Mouse (Mus musculus) lung, embryonic 15.5 days (tissue): ENCODE results near the gene Acsf3. TPM values are rescaled to one million over a fixed set of nuclear protein-coding genes. Genes with fewer than 3 reads are reported as not detected.

Experiments used
- ATAC-seq: fragments of 200-750 bp; cut with Nextera tagmentation; 2 replicates; pipeline ENCODE4 v1.8.0; 2017; ENCODE audit warnings: moderate number of reproducible peaks, borderline replicate concordance; ENCODE audit not compliant: low FRiP score, low TSS enrichment; ENCODE audit errors: extremely low read depth
- H3K27ac ChIP-seq: fragments of 300-500 bp; sonication (generic); 2 replicates; pipeline ENCODE4 v1.5.1; 2015; ENCODE audit warnings: moderate library complexity, mild to moderate bottlenecking, inconsistent platforms
- H3K27me3 ChIP-seq: fragments of 300-500 bp; sonication (generic); 2 replicates; pipeline ENCODE4 v1.6.1; 2015; ENCODE audit warnings: inconsistent platforms
- H3K36me3 ChIP-seq: fragments of 300-500 bp; sonication (generic); 2 replicates; pipeline ENCODE4 v1.6.1; 2015; ENCODE audit warnings: inconsistent platforms
- H3K4me1 ChIP-seq: fragments of 300-500 bp; sonication (generic); 2 replicates; pipeline ENCODE4 v1.6.1; 2015; ENCODE audit warnings: inconsistent platforms
- H3K4me2 ChIP-seq: fragments of 300-500 bp; sonication (generic); 2 replicates; pipeline ENCODE4 v1.6.1; 2015; ENCODE audit warnings: inconsistent platforms, mild to moderate bottlenecking, moderate library complexity
- H3K4me3 ChIP-seq: fragments of 300-500 bp; sonication (generic); 2 replicates; pipeline ENCODE4 v1.5.1; 2015; ENCODE audit warnings: mild to moderate bottlenecking, inconsistent platforms
- H3K9ac ChIP-seq: fragments of 300-500 bp; sonication (generic); 2 replicates; pipeline ENCODE4 v1.6.1; 2015; ENCODE audit warnings: inconsistent platforms
- H3K9me3 ChIP-seq: fragments of 300-500 bp; sonication (generic); 2 replicates; pipeline ENCODE4 v1.6.1; 2016; ENCODE audit warnings: inconsistent platforms
- WGBS: fragments of 180-500 bp; shearing (Covaris S2); methylation state at CpG from one replicate; pipeline ENCODE4 v1.1.7; 2015; 5-methylcytosine and 5-hydroxymethylcytosine counted together
- polyA plus RNA-seq: library from polyadenylated mRNA; unstranded; fragments of >200 nt; fragmentation: Nextera tagmentation; extraction: Ambion mirVana; gene quantifications from 2 replicates; pipeline ENCODE4 v1.2.1, GENCODE M21; 2015

The Acsf3 gene
- polyA plus RNA-seq, 1 experiment from 2014 or later: 18.6 TPM

DNA sequence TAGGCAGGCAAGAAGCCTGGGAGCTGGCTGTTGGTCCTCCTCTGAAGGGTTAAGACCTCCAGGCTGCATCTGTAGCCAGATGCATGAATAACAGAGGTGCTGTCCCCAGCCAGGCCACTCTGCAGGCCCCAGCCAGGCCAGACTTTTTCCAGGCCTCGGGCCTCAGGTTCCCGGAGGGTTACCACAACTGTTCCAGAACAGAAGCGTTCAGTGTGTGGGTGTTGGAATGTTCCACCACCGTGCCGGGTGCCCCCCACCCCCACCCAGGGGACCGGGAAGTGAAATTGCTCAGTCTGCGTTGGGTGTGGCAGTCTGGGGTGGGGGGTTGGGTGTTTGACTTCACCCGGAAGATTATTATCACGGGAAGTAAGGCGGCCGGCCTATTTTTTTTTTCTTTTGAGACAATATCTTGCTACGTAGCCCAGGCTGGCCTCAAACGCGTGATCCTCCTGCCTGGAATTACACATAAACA, 12.0 kb upstream of the Acsf3 start:
- Histone ChIP-seq H3K4me1 (peaks cover 10% of the 10 kb centered on the region; the same call in 1 of the 2 replicates), H3K27ac (no peak overlapping the region), H3K9ac (no peak overlapping the region), H3K4me3 (no peak overlapping the region), H3K9me3 (no peaks in the 10 kb centered on the region), H3K36me3 (no peaks in the 10 kb centered on the region), H3K27me3 (peaks cover 7% of the 10 kb centered on the region; the same call in 1 of the 2 replicates), H3K4me2 (no peak overlapping the region)
- WGBS: 66% methylated on average over 14 of the region's 14 CpGs
- no peak for ATAC-seq

DNA sequence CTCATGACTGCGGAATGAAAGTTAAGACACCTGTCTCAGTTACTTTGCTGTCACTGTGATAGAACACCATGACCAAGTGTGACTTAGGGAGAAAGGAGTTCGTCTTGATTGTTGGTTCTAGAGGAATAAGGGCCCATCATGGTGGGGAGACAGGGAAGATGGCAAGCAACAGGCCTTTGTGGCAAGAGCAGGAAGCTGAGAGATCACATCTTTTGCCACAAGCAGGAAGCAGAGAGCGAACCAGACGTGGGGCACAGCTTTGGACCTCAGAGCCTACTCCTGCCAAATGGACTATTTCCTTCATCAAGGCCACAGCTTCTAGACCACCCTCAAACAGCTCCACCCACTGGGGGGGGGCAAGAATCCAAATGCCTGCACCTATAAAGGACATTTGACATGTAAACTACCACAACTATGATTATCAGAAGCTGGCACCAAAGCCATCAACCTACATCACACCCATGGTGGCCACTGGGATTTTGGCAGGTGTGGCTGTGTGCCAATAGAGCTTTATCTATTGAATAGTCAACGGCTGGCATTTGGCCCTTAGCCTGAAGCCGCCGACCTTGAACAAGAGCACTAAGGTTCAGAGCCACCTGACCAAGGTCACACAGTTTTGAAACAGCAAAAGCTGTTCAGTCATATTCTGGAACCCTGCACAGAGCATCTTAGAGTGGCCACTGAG, 10.4 kb upstream of the Acsf3 start:
- H3K4me2 ChIP-seq: no peak overlapping the region
- peaks cover 7% of the 10 kb centered on the region; the same call in 1 of the 2 replicates for H3K4me1 ChIP-seq
- no peak overlapping the region for H3K9ac ChIP-seq
- H3K27me3 ChIP-seq: peaks cover 7% of the 10 kb centered on the region; the same call in 1 of the 2 replicates
- H3K9me3 ChIP-seq: no peaks in the 10 kb centered on the region
- H3K27ac ChIP-seq: no peak overlapping the region
- WGBS: 74% methylated on average over 7 of the region's 7 CpGs
- no peak for ATAC-seq
- no peak overlapping the region for H3K4me3 ChIP-seq
- H3K36me3 ChIP-seq: no peaks in the 10 kb centered on the region

DNA sequence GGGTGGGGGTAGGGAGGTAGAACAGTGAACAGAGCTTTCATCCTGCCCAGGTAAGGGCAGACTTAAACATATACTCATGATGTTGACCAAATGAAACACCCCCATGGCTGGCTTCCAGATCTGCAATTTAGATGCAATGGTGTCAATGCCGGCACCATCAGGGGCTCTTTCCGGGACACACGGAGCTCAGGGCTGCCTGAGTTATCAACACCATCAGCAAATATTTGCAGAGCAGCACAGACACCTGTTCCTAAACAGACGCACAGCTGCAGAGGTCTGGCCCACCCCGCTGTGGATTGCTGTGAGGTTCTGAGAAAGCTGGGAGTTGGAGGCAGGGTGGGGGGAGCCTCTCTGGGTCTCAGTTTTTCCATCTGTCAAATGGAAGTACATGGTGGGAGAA, 9.1 kb upstream of the Acsf3 start:
- Histone ChIP-seq H3K4me2 (no peak overlapping the region), H3K27me3 (peaks cover 2% of the 10 kb centered on the region; the same call in 1 of the 2 replicates), H3K9me3 (no peaks in the 10 kb centered on the region), H3K9ac (no peak overlapping the region), H3K4me1 (no peaks in the 10 kb centered on the region), H3K27ac (no peak overlapping the region), H3K4me3 (no peak overlapping the region), H3K36me3 (no peaks in the 10 kb centered on the region)
- ATAC-seq: no peak
- 20% methylated on average over 5 of the region's 5 CpGs for WGBS

DNA sequence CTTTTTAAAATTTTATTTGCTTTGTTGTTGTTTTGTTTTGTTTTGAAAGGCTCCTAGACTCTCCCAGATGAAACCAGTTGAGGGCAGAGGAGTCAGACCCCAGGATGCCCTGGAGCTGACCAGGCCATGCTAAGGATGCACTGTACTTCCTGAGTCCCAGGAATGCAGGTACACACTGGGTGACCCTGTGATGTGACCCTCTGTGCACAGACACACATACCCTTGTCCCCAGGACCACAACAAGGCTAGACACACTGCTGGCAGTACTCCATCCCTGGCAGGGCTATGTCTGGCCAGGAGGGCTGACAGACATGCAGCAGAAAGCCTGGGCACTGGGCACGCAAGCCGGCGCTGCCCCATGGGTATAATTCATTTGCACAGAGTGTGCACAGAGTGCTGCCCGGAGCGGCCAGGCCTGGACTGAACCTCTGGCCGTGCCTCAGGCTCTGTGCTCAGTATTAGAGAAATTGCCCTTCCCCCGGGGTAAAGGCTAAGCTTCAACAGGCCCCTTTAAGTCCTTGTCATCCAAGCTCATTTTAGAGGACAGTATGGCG, 8.6 kb upstream of the Acsf3 start:
- no peaks in the 10 kb centered on the region for H3K36me3 ChIP-seq
- H3K4me1 ChIP-seq: no peaks in the 10 kb centered on the region
- H3K27ac ChIP-seq: no peak overlapping the region
- H3K27me3 ChIP-seq: no peaks in the 10 kb centered on the region
- H3K4me3 ChIP-seq: no peak overlapping the region
- no peak for ATAC-seq
- H3K9me3 ChIP-seq: no peaks in the 10 kb centered on the region
- H3K9ac ChIP-seq: no peak overlapping the region
- 71% methylated on average over 8 of the region's 8 CpGs for WGBS
- H3K4me2 ChIP-seq: no peak overlapping the region

DNA sequence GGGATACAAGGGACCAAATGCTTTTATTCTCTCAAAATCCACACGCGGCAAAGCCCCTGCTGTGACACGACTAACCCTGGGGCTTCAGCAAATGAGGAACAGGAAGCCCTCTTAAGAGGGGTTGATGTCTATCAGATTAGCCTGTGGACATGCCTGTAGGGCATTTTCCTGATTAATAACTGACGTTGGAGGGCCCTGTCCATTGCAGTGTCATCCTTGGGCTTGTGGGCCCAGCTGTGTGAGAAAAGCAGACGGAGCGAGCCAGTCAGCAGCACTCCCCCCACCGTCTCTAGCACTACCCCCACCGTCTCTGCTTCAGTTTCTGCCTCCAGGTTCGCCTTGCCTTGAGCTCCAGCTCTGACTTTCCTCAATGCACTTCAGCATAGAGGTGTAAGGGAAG, 8.1 kb upstream of the Acsf3 start:
- WGBS: 41% methylated on average over 9 of the region's 9 CpGs
- H3K27me3 ChIP-seq: no peaks in the 10 kb centered on the region
- no peak for ATAC-seq

DNA sequence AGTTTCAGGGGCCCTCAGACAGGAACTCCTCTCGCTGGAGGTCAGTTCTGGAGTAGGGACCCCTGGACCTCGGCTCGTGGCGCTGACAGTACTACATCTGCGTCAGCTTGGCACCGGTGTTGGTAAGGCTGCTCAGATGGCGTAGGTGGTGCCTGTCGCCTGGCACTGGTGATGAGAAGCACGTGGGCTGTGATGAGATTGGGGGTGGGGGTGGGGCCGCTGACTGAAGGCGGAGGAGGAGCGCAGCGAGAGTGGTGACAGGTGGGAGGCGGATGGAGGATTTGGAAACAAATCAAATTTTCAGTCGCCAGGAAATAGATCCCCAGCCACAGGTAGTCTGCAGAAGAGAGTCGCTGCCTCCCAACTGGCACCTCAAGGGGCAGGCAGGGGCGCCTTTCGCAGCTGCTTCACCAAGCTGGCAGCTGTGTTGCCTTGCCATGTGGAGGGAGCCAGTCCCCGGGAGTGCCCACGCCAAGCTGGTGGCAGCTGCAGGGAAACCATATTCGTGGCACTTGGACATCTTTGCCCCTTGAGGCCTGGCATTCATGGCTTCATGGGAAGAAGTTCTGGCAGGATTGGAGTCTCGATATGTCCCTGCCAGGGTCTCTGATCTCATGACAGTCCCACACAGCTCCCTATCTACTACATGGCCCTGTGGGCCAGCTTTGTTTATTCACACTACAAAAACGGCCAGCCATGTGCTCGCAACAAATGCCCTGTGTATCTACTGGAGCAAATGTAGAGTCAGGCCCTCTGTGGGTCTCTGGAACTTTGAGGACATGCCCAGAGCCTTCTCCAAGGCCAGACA, 5.8 kb upstream of the Acsf3 start:
- Histone ChIP-seq H3K36me3 (no peaks in the 10 kb centered on the region), H3K27ac (no peak overlapping the region), H3K9ac (no peak overlapping the region), H3K9me3 (no peaks in the 10 kb centered on the region), H3K4me3 (no peak overlapping the region), H3K27me3 (no peaks in the 10 kb centered on the region), H3K4me2 (no peak overlapping the region), H3K4me1 (no peaks in the 10 kb centered on the region)
- ATAC-seq: no peak
- WGBS: 44% methylated on average over 24 of the region's 24 CpGs

More for the DNA sequence above, 8.1 kb upstream of the Acsf3 start:
- H3K36me3 ChIP-seq: no peaks in the 10 kb centered on the region
- no peak overlapping the region for H3K4me3 ChIP-seq
- H3K9me3 ChIP-seq: no peaks in the 10 kb centered on the region
- no peaks in the 10 kb centered on the region for H3K4me1 ChIP-seq
- H3K27ac ChIP-seq: no peak overlapping the region
- no peak overlapping the region for H3K4me2 ChIP-seq
- H3K9ac ChIP-seq: no peak overlapping the region

DNA sequence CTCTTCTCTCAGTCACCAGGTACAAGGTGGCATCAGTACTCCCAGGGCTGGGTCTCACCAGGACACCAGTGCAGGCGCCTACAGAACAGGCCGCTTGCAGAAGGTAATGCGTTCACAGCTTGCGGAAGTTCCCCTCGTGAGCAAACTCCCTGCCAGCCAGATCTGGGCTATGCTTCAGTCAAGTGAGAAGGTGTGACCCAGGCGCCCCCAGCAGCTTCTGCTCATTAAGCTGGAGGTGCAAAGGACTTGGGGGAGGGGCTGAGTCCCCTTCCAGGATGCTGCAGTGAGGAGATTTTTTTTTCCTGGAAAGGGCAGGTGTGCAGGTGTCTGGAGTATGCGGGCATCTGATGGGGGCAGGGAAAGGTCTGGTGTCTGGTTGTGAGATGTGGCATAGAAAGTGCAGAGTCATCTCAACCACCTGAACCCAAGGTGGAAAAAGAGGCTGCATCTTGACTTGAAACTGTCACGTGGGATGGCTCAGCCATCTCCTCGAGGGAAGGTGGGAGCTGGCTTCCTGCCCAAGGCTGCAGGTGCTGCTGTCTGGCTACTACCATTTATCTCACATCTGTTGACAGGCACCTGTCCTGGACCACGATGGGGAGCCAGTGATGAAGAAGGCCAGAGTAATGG, 2.7 kb upstream of the Acsf3 start:
- no peaks in the 10 kb centered on the region for H3K27me3 ChIP-seq
- H3K36me3 ChIP-seq: no peaks in the 10 kb centered on the region
- H3K9ac ChIP-seq: no peak overlapping the region
- 19% methylated on average over 10 of the region's 10 CpGs for WGBS
- no peaks in the 10 kb centered on the region for H3K9me3 ChIP-seq
- no peak overlapping the region for H3K27ac ChIP-seq
- H3K4me1 ChIP-seq: peaks cover 7% of the 10 kb centered on the region
- H3K4me2 ChIP-seq: no peak overlapping the region
- no peak for ATAC-seq
- H3K4me3 ChIP-seq: no peak overlapping the region

DNA sequence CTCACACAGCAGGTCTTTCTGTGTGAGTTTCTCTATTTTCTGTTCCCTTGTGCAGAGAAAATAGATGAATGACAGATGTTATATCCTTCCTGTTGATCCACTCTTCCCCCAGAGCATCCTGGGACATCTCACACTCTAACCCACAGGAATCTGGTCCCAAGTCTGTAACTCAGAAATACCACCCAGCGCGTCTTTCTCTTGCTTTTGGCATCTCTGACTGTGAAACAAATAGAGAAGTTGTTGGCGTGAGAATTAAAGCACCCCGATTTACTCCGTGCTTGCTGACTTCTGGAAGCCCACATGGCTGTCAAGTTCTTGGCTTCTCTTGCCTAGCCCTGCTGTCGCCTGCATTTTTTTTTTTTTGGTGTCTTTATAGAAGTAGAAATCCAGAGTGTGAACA, 2.4 kb downstream of the Acsf3 start:
- WGBS: 85% methylated on average over 6 of the region's 6 CpGs
- Histone ChIP-seq H3K4me3 (no peak overlapping the region), H3K36me3 (peaks cover 14% of the 10 kb centered on the region; the same call in 1 of the 2 replicates), H3K27me3 (no peaks in the 10 kb centered on the region), H3K9me3 (no peaks in the 10 kb centered on the region), H3K4me2 (no peak overlapping the region), H3K4me1 (peaks cover 7% of the 10 kb centered on the region), H3K27ac (no peak overlapping the region), H3K9ac (no peak overlapping the region)
- no peak for ATAC-seq

DNA sequence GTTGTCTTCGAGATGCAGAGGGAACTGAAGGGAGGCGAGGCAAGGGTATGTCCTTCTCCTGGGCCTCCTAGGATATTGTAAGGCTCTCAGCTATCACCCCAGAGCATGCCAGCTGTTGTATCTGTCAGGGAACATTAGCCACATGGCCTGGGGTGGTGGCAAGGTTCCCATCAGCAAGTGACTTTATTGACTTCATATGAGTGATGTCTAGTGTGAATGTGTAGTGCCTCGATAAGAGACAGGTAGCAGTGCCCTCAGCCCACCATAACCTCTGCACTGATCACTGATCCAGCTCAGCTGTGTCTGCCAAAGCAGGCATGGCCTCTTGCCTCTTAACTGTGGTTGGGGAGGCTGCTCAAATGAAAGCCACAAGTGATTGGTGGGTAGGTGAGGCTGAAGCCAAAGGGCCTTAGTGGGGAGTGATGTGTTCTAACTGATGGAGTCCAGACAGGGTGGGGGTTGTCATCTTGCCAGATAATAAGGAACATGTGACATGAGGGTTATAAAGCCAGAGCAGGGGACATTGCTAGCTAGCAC, 3.5 kb downstream of the Acsf3 start:
- no peak for ATAC-seq
- 77% methylated on average over 3 of the region's 3 CpGs for WGBS
- Histone ChIP-seq H3K4me2 (no peak overlapping the region), H3K9me3 (no peaks in the 10 kb centered on the region), H3K27me3 (no peaks in the 10 kb centered on the region), H3K9ac (no peak overlapping the region), H3K4me3 (no peak overlapping the region), H3K27ac (no peak overlapping the region), H3K4me1 (peaks cover 7% of the 10 kb centered on the region), H3K36me3 (peaks cover 15% of the 10 kb centered on the region; the same call in 1 of the 2 replicates)

DNA sequence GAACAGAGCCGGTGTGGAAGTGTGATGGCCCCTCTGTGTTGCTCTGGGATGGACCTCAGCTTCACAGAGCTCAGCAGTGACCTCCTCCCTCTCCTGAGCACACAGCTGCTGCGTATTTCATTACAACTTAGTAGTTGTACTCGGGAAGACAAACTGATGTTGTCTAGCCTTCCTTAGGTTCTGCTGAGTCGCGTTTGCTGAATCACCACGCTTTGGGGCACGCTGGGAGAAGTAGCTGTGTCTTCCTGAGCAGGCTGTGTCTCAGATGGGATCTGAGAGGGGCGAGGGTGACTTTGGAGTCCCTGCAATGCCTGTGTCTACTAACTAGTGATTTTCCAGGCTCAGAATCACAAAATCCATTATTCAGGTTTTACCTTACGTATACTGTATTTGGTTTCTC, 4.0 kb downstream of the Acsf3 start:
- no peak overlapping the region for H3K4me3 ChIP-seq
- peaks cover 7% of the 10 kb centered on the region for H3K4me1 ChIP-seq
- H3K36me3 ChIP-seq: peaks cover 19% of the 10 kb centered on the region; the same call in 1 of the 2 replicates
- H3K27me3 ChIP-seq: no peaks in the 10 kb centered on the region
- H3K9me3 ChIP-seq: no peaks in the 10 kb centered on the region
- H3K4me2 ChIP-seq: no peak overlapping the region
- no peak overlapping the region for H3K9ac ChIP-seq
- ATAC-seq: no peak
- no peak overlapping the region for H3K27ac ChIP-seq
- WGBS: 76% methylated on average over 9 of the region's 9 CpGs

DNA sequence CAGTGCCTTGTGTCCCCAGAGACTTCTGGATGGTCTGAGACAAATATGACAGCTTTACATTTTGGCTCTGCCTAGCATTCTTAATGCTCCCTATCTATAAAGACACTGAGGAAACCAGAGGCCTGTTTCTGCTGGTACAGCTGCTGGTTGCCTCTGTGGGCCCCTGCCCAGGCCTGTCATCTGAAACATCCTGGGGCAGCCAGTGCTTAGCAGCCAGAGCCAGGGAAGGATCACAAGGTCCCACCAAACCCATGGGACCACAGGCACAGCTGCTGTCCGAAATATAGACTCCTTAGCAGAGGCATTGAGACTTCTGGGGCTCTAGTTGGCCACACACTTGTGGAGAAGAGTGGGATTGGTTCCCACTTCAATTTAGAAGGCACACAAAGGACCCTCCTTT, 9.5 kb downstream of the Acsf3 start:
- H3K9ac ChIP-seq: no peak overlapping the region
- WGBS: 59% methylated on average over 1 of the region's 1 CpGs
- no peak overlapping the region for H3K4me2 ChIP-seq
- no peak for ATAC-seq
- H3K4me3 ChIP-seq: no peak overlapping the region
- no peak overlapping the region for H3K27ac ChIP-seq
- peaks cover 23% of the 10 kb centered on the region; the same call in 1 of the 2 replicates for H3K36me3 ChIP-seq
- no peaks in the 10 kb centered on the region for H3K27me3 ChIP-seq
- H3K4me1 ChIP-seq: no peaks in the 10 kb centered on the region
- H3K9me3 ChIP-seq: no peaks in the 10 kb centered on the region
